Mouse (Mus musculus) activated CD4-positive, CD25-positive, alpha-beta regulatory T cell, adult 9 weeks (primary cell): ENCODE measurements around the gene Gm49340. TPM values are rescaled to one million over a fixed set of nuclear protein-coding genes. Genes with fewer than 3 reads are reported as not detected.

Experiments
- polyA plus RNA-seq: library from polyadenylated mRNA; unstranded; fragments of 100-300 nt; shearing (Covaris generic); gene quantifications from one replicate; pipeline ENCODE4 v1.2.1, GENCODE M21; 2017

Gene Gm49340
- not detected for polyA plus RNA-seq

GRCm38 (mm10) chr11:73329442-73329841 lies at the start of gene Gm49340, which contains the start of the genes Aspa and Spata22:
Gene Gm49340, plus strand, starts transcription at chr11:73329741.
Gene Aspa, minus strand, starts transcription at chr11:73329596.
Gene Spata22, plus strand, starts transcription at chr11:73329741.

GRCm38 (mm10) chr11:73350483-73350882 lies 20.9 kb downstream of the Gm49340 start, which contains the start of gene Olfr20:
Gene Olfr20, plus strand, starts transcription at chr11:73350783.

DNA sequence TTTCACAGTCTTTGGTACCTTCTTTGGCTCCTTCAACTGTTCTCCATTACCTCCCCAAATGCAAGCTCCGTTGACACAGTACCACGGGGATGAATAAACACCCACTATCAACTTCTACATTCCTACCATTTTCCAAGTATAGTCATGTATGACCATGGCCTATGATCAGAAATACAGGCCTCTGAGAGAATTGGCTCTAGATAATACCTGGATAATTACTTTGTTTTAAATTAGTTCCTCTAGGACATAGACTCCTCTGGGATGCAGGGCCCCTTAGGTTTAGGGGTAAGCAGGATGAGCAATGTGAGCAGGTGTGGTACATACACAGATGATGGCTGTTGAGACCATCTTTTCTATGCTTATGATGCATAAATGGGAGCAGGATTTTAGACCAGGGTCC lies 41.4 kb downstream of the Gm49340 start, which contains the start of gene Olfr376:
Gene Olfr376 (plus strand): TSS at position 301 of the 400 bp plus-strand sequence.

DNA sequence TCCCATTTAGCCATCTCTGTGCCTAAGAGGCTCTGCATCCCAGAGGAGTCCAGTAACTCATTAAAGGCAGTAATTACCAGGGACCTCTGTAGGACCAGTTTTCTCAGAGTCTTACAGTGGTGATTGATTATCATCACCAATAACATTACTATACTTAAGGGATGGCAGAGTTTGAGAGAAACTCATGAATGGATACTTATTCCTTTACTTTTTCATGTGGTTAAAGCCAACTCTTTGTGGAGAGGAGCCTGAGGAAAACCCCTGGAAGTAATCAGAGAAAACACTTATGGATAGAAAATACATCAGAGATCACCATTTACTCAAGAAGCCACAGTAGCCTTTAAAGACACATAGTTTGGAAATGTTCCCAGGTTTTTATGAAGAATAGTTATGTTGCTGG lies 70.0 kb downstream of the Gm49340 start, which contains the start of gene Olfr1:
Gene Olfr1 (minus strand): TSS at position 101 of the 400 bp plus-strand sequence.

Other genes with a start within 250 kb of the Gm49340 start
- gene Itgae, start 239.2 kb upstream of the Gm49340 start, polyA plus RNA-seq = 82.4 TPM
- gene Haspin, start 191.4 kb upstream of the Gm49340 start, polyA plus RNA-seq = 8.2 TPM
- gene P2rx5, start 169.3 kb upstream of the Gm49340 start, polyA plus RNA-seq = 0.11 TPM
- 50.3 TPM for gene Emc6, start 152.7 kb upstream of the Gm49340 start, polyA plus RNA-seq
- 30.7 TPM for gene Tax1bp3, start 152.7 kb upstream of the Gm49340 start, polyA plus RNA-seq
- gene Ctns, start 130.7 kb upstream of the Gm49340 start, polyA plus RNA-seq = 14.2 TPM
- gene Shpk, start 130.3 kb upstream of the Gm49340 start, polyA plus RNA-seq = 7.7 TPM
- gene Trpv1, start 95.4 kb upstream of the Gm49340 start, polyA plus RNA-seq = not detected
- not detected for gene Trpv3, start 62.4 kb upstream of the Gm49340 start, polyA plus RNA-seq
- not detected for gene Aspa, start 145 bp upstream of the Gm49340 start, polyA plus RNA-seq
- not detected for gene Spata22, start within 50 bp of the Gm49340 start, polyA plus RNA-seq
- gene Olfr20, start 21.0 kb downstream of the Gm49340 start, polyA plus RNA-seq = not detected
- not detected for gene Olfr376, start 41.5 kb downstream of the Gm49340 start, polyA plus RNA-seq
- not detected for gene Olfr1, start 69.9 kb downstream of the Gm49340 start, polyA plus RNA-seq
- gene Olfr378, start 98.7 kb downstream of the Gm49340 start, polyA plus RNA-seq = not detected
- 0.18 TPM for gene Olfr380, start 127.8 kb downstream of the Gm49340 start, polyA plus RNA-seq
- not detected for gene Olfr381, start 161.9 kb downstream of the Gm49340 start, polyA plus RNA-seq
- not detected for gene Olfr382, start 187.5 kb downstream of the Gm49340 start, polyA plus RNA-seq